Mouse (Mus musculus) MEL-GATA-1-ER (cell line): ENCODE data around the gene Slc7a11.

ENCODE experiments used
- DNase-seq: peaks from one replicate; pipeline ENCODE4 v3.0.0-alpha.2; 2012; ENCODE audit warnings: low read depth; ENCODE audit errors: extremely low read depth

Gene Slc7a11

DNA sequence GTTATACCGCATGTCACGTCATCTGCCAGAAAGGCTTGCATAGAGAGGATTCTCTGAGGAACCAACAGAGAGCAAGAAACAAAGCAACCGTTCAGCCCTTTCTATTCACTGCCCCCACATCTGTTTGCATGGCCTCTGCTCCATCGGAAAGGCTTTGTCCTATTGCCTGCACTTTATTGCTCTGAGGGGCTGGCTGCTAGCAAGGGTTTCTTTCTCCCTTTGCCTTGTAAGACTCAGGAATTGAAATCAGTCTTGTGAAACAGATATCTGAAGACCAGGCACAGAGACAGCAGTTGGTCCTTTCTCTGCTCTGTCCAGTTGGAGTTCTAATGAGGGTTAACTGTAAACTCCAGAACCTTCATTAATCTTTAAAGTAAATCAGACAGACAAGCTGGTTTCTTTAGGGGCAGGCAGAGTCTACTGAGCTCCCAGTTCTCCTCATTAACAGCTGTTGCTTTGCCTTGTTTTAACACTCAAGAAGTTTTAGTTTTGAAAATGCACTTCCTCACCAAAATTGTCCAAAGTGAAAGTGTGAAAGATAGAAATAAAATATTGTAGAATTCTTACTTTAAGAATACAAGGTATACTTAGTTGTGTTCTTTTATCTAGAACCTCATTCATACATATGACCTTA is 575.3 kb downstream of the Slc7a11 start:
- DNase-seq = no peak

DNA sequence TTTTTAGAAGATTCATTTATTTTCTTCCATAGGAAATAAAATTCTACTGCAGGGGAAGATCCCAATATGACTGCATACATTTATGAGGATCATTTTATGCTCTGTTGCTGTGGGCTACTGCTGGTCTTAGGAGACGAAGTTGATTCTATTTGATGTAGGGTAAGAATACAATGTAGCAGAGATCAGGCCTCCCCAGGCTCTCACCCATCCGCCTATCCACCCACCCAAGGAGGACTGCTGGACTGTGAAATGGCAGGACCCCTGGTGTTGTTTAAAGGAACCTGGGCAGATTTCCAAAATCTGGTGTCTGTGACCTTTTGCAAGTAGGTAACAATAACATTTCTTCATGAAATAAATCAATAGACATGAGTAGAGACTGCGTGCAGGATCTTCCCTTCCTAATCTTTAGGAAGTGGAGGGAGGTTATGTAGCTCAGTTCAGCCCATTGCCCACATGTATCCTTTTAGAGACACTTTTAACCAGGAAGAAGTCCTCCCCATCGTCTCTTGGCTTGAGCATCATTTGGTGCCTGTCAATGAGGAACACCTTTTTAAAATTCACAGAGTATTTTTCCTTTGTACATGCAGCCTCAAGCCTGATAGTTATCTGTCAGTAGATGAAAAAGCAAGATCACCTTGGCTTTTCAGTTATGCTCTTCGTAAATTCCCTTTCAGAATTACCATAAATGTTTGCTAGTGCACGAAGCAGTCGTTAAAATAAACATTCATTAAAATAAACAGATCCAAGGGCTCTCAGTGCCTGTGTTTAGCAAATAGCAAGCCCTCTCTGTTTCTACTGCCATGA is 576.1 kb downstream of the Slc7a11 start:
- no peak for DNase-seq

DNA sequence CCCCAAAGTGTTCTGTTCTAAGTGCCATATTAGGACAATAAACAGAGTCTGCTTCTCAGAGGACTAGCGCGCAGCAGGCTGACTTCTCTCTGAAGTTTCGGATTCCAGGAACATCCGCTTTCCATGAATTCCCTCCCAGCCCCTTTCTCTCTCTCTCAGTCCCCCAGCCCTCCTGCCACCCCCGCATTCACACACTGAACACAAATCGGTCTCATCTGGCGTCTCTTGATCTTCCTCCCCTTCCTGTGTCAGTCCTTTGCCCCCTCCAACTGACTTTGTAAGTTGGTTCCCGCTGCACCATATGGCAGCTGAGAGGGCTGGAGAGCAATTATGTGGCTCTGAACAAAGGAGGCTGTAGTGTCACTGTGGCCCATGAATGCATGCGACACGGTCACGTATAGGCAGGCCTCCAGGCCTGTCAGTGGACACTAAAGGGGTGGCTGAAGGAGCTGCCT is 577.3 kb downstream of the Slc7a11 start:
- no peak for DNase-seq

DNA sequence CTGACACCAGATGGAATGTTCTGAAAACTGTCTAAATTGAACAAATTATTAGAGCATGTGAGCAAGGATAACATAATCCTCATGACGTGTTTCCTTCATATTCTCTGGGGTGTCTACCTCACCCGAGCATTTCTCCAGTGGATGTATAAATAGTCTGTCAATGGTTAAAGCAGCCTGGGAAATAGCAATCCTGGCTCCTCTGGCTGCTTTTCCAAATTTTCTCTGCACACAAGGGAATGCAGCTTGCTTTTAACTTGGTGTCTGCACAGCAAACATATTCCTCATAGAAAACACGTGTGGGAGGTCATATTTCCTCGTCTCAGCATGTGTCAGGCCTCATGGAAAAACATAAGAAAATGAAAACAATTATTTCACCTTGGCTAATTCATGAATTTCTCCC is 586.6 kb downstream of the Slc7a11 start:
- DNase-seq = no peak

DNA sequence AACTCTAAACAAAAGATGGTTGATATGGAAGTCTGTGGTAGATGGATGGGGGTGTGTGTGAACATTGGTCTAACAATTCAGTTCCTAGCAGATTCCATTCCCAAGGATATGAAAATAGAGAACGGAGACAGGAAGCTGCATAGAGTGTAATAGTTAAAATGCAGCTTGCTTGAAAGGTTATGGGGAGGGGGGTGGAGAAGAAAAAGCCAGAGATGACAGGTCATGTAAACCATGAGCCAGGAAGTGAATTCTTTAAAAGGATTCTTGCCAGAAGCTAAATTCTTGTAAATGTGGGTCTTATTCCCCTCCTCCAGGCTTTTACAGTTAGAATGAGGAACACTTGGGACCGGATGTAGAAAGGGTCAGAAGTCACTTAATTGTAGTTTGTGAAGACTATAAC is 589.1 kb downstream of the Slc7a11 start:
- DNase-seq = no peak

GRCm38 (mm10) chr3:49842971-49843370 is 600.4 kb downstream of the Slc7a11 start:
- DNase-seq = no peak
